Mouse (Mus musculus): ENCODE results near the gene Inpp5a.
A peak's percentile ranks its signal among the peaks of the same experiment; 100 is the strongest.

Inpp5a gene

DNA sequence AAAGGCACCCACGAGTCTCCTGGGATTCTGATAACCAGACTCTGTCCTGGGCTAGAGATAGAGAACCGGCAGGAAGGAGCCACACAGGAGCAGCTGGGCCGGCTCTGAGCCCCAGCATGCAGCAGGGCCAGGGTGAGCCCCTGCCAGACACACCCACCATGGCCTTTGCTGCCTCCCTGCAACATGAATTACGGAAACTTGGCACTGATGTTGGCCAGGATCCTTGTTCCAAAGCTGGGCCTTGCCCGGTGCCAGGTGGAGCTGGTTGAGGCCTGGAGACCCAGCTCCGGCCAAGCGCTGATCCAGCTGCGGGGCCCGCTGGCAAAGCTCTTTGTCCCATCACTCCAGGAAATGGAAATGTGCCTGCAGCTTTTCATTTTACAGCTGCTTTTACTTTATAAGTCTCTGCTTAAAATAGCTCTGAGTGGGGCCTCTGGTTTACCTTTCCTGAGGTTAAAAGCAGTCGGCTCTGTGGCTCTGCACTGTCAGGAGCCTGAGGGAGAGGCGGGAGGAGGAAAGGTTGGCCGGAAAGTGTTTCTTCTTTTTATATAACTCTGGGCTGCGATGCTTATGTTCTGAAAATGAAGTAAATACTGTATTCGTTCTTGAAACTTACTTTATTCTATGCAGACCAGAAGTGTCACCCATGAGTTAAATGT lies 20.1 kb upstream of the Inpp5a start:
- no peak for ATAC-seq (ENCODE audit: insufficient number of reproducible peaks, low FRiP score, low TSS enrichment)

DNA sequence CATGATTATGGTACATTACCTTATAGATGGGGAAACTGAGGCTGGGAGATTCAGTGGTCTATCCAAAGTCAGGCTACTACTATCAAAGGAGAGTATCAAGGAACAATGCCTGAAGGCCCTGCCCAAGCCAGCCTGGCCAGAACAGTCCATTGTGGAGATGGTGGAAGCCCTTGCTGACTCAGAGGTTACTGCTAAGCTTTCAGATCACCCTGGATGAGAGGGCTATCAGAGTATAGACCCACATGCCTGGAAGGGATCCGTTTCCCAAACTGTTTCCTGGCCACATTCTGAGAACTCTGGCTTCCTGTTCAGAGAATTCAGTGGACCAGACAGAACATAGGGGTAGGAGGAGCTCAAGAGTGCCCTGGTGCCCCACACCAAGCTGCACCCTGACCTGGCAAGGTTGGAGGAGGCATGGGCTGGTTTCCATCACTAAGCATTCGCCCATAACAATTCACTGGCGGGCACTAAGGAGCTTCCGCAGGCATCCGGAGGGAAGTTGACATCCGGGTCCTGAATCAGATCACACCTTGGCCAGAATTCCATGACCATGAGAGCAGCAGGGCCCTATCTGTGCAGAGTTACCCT lies 19.3 kb upstream of the Inpp5a start:
- ATAC-seq (ENCODE audit: insufficient number of reproducible peaks, low FRiP score, low TSS enrichment), result no peak

DNA sequence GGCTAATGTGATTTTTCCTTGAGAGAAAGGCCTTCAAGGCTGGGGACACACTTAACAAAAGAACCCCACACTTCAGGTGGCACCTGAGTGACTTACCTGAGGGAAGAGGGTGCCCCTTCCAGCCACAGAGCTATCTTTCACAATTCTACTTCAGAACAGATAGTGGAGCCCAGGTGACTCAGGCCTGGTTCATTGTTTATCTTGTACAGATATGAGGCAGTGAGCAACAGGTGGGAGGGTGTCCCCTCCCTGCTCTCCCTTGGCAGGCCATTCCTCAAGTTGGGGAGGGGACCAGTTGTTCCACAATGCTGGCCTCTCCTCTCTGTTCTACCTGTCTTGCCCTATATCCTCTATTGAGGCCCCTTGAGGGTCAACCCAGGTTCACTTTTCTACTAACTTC lies 17.5 kb upstream of the Inpp5a start:
- ATAC-seq (ENCODE audit: insufficient number of reproducible peaks, low FRiP score, low TSS enrichment), result no peak

DNA sequence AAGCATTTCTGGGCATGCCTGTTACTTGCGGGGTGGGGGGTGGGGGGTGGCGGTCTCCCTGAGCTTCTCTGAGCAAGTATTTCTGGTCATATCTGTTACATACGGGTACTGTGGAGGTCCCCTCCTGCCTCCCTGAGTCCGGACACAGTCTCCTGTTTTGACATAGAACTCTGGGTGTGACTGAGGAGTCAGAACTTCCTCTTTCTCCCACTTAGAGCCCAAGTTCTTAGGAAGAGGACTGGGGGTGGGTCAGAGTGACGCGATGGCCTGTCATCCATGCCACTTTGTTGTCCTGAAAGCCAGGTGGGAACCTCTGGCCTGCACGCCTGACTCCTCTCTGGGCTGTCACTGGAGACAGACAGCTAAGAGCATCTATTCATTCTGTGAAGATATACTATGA lies 11.5 kb upstream of the Inpp5a start:
- no peak for ATAC-seq (ENCODE audit: insufficient number of reproducible peaks, low FRiP score, low TSS enrichment)

DNA sequence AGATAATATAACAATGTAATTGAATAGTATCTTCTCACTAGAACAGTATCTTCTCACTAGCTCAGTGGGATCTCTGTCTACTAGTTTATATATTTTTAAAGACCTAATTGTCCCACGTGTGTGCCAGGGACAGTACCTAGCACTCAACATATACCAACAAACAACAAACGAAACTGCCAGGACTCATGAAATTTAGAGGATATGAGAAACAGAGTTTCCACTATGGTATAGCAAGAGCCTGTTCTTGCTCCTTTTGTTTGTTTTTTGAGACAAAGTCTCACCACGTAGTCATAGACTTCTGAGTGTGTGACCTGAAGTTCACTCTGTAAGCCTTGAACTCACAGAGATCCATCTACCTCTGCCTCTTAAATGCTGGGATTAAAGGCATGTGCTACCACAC lies 10.6 kb upstream of the Inpp5a start:
- ATAC-seq (ENCODE audit: insufficient number of reproducible peaks, low FRiP score, low TSS enrichment), result no peak

DNA sequence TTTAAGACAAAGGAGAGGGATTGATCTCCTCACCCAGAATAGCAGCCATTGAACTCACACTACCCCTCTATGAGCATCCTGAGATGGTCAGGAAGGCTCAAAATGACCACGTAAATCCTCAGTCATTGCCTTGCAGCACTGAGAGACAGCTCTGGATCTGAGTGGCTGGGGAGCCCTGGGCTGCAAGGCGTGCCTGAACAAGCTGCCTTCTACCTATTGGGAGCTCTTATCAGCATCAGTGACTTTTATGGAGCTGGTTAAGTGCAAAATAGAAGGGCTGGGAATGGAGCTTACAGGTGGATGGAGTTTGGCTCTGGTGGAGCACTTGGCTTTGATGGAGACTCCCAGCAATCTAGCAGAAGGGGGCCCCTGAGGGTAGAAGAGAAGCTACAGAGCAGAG lies 9.2 kb upstream of the Inpp5a start:
- no peak for ATAC-seq (ENCODE audit: insufficient number of reproducible peaks, low FRiP score, low TSS enrichment)

DNA sequence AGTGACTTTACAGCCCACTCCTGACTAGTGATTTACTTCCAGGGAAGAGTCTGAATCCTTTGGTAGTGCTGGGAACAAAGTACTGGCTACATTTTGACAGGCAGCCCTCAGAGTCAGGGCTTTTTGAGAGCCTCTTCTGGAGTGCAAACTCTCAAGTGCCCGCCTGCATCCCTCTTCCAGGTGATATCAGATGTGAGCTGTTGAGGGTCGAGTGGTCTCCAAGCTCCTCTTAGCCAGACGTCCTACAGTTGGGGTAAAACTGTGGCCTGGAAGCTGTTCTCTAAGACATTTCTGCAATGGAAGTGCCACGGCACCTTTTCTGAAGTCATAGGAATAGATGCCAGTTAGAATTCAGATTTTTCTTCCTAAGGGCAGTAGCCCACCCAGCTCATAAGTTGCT lies 8.7 kb upstream of the Inpp5a start:
- no peak for ATAC-seq (ENCODE audit: insufficient number of reproducible peaks, low FRiP score, low TSS enrichment)

DNA sequence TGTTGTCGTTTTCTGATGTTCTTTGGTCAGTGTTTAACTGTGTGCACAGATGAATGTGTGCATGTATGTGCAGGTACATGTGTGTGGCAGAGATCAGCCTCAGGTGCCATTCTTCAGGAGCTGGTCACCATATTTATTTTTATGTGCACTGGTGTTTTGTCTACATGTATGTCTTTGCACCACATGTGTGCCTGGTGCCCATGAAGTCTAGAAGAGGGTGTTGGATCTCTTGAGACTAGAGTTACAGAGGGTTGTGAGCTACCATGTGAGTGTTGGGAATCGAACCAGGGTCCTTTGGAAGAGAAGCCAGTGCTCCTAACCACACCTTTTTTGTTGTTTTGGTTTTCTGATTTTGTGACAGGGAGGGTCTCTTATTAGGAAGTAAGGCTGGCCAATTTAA lies 7.0 kb upstream of the Inpp5a start:
- no peak for ATAC-seq (ENCODE audit: insufficient number of reproducible peaks, low FRiP score, low TSS enrichment)

DNA sequence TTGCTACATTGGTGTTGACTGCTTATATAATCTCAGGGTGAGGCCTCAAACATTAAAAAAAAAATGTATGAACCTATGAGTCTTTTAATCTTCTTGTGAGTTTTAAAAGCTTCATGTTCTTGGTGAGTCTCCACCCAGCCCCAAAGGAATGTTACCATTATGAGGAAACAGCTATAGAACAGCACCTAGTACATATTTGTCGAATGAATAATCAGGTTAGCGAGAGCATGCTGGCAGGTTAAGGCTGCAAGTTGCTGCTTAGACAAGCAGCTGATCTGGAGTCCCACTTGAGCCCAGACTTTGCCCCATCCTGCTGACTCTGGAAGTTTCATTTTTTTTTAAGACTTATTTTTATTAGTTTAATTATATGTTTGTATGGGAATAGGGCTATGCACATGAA lies 6.1 kb upstream of the Inpp5a start:
- ATAC-seq (ENCODE audit: insufficient number of reproducible peaks, low FRiP score, low TSS enrichment), result no peak

DNA sequence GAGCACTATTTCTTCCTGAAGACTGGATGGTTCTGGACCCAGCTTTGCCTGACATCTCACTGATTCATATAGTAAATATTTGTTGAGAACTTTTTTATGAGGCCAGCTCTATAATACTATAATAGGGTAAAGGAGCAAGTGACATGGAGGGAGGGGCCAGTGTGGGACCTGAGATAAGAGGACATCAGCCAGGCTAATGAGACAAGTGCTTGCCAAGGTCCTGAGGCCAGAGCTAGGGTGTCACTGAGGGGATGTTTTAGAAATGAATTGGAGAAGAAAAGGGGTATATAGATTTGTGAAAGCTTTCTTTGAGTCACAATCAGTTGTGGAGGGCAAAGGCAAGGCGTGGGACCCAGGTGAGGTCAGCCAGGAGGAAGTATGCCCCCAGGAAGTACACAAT lies 4.4 kb upstream of the Inpp5a start:
- ATAC-seq (ENCODE audit: insufficient number of reproducible peaks, low FRiP score, low TSS enrichment), result no peak

DNA sequence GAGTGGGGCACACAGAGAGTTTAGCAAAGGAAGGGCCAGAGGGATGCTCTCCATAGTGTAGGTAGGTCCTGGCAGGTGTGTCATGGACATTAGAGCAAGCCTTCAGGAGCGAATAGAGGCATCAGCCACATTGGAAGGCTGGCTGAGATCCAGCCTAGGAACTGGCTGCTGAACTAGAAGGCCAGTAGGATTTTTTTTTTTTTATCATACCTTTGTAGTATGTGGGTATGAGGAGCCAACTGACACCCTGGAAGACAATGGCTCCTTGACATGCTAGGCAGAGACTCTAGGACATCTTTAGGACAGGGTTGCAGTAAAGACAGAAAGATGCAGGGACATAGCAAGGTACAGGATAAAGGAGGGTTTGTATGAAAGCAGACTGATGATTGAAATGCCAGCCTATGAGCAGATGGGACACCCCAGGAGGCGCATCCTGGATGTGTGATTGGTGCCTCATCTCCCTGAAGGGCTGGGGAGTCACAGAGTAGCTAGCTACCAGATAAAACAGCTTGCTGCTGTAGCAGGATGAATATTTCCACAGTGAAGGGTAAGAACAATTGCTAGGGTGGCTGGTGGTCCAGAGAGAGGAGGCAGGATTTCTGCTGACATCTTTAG lies 3.9 kb upstream of the Inpp5a start:
- ATAC-seq (ENCODE audit: insufficient number of reproducible peaks, low FRiP score, low TSS enrichment), result peak; percentile 32; the same call in 1 of the 2 replicates

DNA sequence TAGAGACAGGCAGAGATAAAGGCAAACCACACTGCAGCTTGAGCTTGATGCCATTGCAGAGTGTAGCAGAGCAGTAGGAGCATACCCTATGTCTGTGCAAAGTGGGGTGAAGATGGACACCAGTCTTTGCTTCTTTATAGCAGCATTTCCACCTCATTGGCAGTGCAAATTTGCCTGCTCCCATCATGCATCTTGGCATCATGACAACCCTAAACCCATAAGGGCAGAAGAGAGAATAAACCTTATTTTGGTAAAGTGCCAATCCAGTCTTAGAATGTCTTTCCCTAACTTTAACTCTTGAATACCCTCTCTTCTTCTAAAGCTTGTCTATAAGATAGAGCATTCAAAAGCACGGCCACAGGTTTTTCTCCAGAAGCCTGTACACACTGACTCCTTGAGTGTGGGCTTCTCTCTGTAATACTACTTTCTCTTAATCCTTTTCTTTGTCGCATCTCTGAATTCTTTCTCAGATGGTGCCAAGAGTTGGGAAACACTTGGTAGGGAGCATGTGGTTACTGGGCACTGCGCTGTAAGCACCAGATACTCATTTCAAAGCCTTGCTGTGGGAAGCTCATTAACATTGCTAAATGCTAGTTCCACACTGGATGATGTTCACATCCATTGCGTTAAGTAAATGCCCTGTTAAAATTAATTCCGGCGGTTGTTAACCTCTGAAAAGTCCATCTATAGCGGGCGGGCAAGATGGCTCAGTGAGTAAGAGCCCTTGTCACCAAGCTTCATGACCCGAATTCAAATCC lies 1.8 kb upstream of the Inpp5a start:
- no peak for ATAC-seq (ENCODE audit: insufficient number of reproducible peaks, low FRiP score, low TSS enrichment)

DNA sequence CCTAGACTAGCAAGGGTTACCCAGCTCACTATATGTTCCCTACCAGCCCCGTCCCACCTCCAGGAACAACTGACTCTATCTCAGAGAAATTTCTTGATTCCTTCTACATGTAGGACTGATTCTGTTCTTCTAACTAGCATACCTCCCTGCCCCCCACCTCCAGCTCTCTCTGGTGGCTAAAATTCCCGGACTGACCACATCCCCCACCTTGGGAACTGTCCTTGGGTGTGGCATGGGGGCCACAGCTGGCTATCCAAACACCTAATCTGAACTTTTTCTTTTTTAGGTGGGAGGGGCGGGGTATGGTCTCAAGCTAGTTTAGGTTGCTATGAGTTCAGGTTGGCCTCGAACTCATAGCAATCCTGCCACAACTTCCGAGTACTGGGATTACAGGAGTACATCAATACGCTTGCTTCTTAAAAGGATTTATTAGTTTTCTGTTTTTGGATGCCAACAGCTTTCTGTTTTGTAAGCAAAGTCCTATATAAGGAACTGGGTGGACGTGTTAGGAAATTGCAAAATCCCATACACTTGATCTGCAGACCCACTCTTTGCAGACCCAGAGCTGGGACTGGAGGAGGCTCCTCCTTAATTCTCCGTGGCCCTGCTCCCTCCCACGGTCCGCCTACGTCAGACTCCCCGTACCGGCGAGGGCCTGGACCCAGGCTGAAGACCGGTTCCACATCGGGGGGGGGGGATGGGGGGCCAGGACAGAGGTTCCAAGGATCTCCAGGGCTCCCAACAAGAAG lies 814 bp upstream of the Inpp5a start:
- ATAC-seq (ENCODE audit: insufficient number of reproducible peaks, low FRiP score, low TSS enrichment), result peak; percentile 50

DNA sequence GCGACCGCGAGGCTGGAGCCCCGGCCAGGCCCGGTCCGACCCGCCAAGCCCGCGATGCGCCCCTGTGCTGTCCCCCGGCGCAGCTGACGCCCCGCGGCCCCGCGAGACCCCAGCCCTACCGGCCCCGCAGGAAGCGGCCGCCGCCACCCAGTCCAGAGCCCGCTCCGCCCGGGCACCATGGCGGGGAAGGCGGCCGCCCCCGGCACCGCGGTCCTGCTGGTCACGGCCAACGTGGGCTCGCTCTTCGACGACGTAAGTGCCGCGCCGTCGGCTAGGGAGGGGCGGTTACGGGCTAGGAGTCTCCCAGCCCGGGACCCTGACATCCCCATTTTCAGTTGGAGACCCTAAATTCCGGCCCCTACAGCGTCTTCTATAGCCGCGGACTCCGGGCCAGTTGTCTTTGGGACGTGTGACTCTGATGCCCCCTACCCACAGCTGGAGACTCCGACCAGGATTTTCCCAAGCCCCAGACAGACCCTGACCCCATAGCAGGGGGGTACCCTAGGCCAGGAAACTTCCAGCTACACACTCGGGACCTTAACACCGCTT lies 378 bp downstream of the Inpp5a start:
- ATAC-seq (ENCODE audit: insufficient number of reproducible peaks, low FRiP score, low TSS enrichment), result no peak

DNA sequence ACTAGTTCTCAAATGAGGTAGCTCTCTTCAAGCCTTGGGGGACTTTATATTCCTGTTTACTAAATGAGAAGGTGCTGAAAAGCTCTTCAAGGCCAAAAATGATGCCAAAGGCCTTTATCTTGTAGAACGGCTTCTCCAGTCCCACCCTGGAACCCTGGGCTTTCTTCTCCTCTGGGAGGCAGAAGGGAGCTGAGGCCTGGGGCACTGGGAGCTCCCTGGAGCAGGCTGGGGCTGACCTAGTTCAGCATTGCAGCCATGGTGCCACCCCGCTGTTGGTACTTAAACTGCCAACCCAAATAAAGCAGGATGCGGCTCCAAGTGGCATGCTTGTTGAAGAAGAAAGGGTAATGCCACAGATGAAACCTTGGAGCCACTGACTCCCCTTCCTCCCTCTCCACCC lies 1.5 kb downstream of the Inpp5a start:
- ATAC-seq (ENCODE audit: insufficient number of reproducible peaks, low FRiP score, low TSS enrichment), result peak; percentile 24; the same call in 1 of the 2 replicates

DNA sequence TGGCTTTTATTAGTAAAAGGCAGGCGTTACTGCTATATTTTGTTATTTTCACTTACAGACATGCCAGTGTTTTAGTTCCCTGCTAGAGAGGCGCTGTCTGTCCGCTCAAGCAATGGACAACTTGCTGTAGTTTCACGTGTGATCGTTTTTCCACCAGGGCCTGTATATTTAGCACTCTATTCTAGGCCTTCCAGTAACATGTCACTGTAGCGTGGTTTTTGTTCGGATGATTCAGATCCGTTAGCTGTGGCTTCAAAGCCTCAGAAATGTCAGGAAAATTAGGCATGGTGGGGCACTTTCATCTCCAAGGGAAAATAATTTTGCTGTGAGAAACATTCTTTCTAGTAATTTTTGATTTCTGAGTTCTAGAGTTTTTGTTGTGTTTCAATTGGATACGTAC lies 2.0 kb downstream of the Inpp5a start:
- ATAC-seq (ENCODE audit: insufficient number of reproducible peaks, low FRiP score, low TSS enrichment), result no peak

DNA sequence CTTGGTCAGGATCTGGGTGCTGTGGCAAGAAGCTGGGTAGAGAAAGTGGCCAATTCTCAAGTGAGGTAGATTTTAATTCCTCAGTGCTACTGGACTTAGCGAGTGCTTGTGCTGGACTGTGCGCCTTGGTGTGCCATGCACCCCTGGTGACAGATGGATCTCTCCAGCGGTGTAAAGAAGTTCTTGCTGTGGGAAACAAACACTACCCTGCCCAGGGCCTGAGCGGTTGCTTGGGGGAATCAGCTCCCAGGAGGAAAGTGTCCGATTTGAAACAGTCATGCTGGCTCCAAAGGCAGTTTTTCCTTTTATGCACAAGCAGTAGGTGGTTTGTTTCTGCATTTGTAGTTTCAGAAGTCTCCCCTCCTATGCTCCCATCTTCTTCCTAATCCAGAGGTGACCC lies 2.8 kb downstream of the Inpp5a start:
- ATAC-seq (ENCODE audit: insufficient number of reproducible peaks, low FRiP score, low TSS enrichment), result no peak

DNA sequence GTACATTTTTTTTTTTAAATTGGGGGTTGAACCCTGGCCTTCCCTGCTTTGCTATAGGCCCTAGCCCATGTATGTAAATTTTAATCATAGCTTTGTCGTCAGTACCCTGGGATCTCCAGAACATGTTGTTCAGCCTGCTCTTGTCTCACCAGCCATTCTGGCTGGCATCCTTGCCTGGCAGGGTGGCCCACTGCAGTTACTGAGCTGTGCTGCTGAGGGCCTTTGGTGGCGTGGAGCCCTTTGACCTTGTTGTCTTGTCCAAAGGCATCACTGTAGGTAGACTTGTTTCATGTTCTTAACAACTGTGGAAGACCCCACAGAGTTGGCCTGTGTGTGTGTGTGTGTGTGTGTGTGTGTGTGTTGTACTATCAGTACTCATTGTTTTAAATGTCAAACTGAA lies 3.2 kb downstream of the Inpp5a start:
- no peak for ATAC-seq (ENCODE audit: insufficient number of reproducible peaks, low FRiP score, low TSS enrichment)

DNA sequence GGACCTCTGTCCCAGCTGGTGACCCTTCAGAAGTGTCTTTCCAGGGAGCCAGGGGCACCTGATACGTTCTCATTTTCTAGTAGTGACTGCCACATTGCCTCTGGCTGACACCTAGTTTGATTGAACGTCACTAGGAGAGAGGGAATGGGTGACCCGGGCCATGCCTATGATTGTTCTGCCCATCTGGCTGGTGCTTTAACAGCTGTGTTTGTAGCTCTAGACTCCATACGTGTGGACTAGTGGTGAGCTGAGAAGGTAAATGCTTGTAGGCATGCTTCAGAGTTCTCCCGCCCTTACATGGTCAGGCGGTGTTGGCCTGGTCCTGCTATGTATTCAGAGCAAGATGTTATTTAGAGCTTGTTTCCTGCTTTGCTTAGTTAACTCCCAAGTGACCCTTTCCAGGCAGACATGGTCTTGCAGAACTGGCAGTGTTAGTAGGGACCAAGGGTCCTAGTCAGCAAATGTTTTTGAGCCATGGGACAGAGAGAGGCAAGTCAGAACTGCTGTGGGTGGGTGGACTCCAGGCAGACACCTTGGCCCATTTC lies 3.9 kb downstream of the Inpp5a start:
- ATAC-seq (ENCODE audit: insufficient number of reproducible peaks, low FRiP score, low TSS enrichment), result no peak

DNA sequence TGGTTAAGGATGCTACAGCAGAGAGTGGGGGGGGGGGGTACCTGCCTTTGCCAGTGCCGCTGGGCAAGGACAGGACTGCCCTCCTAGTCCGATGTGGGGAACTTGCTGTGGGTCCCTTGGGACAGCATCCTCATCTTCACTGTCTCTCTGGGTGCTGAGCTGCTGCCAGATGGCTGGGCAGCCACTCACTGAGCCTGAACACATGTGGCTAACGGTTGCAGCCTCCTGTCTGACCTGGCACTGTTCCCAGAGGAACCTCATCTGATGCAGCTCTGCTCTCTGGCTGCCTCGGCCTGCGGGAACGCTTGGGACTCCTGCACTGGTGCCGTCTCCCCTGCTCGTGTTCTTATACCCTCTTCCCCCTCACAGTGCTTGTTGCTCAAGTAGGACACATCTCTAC lies 8.6 kb downstream of the Inpp5a start:
- ATAC-seq (ENCODE audit: insufficient number of reproducible peaks, low FRiP score, low TSS enrichment), result no peak
